Mouse (Mus musculus) mouse embryonic stem cell (cell line): ENCODE measurements at regions not wholly inside any gene's neighbourhood (a gene's known extent, or its start where the extent isn't known, plus 50 kb on each side); places are given as distances from the start of the nearest gene placed in this dataset.

ENCODE experiments used
- in situ Hi-C, 2 experiments: fragments of 300-500 bp; cut with MboI; formaldehyde crosslinking; loops; 1 replicate in 1 of 2; 3 replicates in 1 of 2; pipeline ENCODE4 v1.14.3; 2019 to 2020; ENCODE audit warnings: low sequenced_read_pairs in 2 of 2, low pct_unique_long_range_greater_than_20kb in 1 of 2, mixed read lengths in 1 of 2; ENCODE audit not compliant: unreplicated experiment in 1 of 2

DNA sequence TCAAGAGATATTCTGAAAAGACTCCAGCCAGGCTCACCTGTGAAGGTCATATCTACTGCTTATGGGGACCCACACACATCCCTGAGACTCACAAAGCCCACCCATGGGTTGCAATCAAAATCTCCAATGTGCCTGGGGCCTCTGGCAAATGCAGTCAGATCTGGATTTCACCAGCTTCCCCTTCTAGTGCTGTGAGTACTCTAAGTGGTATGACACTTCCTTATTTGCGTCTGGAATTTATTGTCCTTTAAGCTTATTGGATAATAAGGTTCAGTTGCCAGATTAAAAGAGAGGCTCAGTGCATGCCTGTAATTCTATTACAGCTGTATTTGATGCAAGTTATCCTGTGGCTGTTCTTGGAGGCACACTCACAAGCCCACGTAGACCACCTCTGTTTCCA lies 206.3 kb upstream of the Foxq1 start:
- in situ Hi-C loops = no loop called here

DNA sequence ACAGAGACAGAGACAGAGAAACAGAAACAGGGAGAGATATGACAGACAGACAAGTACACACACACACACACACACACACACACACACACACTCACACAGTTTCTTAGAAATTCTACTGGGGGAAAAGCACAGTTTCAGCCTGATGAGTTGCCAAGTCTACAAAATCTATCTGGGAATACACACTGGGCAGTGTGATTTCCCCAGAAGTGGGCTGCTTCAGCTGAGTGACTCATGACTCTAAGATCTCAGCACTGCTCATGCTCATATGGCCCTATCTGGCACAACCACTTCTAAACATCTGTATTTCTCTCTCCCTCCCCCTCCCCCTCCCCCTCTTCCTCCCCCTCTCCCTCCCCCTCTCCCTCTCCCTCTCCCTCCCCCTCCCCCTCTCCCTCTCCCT lies 204.5 kb upstream of the Foxq1 start:
- in situ Hi-C loops = no loop called here

DNA sequence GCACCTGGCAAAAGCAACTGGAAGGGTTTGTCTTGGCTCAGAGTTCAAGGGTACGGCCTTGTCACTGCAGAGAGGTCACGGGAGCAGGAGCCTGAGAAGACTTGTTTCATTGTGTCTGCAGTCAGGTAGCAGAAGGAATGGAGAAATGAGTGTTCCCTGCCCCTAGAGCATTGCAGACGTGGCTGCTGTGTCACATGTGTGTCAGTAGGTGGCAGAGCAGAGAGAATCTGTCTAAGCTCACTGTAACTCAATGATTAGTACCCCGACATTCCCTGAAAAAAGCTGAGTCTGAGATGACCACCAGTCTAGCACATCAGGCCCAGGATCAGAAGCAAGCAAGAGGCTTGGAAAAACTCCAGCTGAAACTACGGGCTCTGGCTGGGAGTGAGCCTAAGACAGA lies 203.1 kb upstream of the Foxq1 start:
- in situ Hi-C loops = no loop called here

DNA sequence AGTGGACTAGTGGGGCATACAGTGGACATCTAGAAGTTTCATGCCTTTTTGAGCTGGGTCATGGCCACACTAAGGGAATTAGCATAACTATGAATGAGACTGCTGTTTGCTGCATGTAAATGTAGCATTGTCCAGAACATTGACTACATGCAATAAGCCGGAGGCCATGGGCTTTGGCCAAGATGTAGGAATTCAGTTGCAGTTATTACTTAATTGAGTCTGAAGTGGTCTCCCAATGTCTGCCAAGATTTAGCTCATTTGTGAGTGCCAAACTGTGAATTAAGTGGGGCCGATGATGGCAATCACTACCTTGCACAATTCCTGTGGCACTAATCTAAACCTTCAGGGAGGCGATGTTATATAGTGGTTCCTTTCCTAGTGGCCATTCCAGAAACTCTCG lies 196.6 kb upstream of the Foxq1 start:
- in situ Hi-C loops = no loop called here

DNA sequence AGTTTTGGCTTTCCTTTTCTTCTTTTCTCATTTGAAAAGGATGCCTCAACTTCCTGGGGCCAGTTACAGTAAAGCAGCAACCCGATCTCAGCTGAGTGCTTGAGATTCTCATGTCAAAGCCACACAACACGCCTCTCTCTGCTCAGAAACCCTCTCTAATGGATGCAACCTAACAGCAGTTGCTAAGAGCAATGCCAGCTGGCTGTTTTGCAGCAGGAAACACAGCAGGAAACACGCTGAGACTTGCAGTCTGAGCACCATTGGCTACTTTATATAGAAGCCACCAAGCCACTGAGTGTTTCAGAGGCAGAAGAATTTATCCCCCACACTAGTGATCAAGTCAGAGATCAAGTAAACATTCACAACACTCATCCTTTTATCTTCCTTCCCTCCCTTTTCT lies 193.5 kb upstream of the Foxq1 start:
- in situ Hi-C loops = no loop called here

DNA sequence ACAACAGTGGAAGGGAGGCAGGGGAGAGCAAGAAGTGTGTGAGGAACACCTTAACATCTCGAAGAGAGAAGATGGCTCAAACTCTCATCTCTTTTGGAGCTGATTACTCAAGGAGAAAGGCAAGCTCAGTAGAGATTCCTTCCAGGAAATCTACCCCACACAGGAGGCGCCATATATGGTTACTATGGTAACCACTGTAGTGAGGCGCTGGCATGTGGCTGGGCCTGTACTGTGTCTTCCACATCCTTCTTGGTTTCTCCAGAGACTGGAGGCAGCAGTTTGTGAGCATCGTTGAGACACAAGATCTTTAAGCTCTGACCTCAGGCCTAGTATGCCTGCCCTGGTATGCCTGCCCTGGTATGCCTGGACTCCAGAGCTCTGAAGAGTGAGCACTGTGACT lies 191.6 kb upstream of the Foxq1 start:
- in situ Hi-C loops = no loop called here

DNA sequence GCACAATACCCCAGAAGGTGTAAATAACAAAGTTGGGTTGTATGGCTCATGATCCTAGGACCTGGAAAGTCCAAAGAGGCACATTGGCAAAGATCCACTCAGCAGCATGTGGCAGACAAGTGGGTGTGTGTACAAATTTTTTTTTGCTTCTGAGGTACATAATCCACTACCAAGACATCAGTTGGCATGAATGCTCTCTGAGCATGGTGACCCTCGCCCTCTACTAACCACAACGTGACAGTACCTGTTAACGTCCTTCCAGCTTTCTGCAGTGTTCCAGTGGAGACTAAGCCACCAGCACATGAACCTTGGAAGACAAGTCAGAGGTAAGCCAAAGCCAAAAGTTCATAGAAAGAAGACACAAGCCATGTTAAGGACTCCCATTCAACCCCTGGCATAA lies 188.7 kb upstream of the Foxq1 start:
- in situ Hi-C loops = no loop called here

DNA sequence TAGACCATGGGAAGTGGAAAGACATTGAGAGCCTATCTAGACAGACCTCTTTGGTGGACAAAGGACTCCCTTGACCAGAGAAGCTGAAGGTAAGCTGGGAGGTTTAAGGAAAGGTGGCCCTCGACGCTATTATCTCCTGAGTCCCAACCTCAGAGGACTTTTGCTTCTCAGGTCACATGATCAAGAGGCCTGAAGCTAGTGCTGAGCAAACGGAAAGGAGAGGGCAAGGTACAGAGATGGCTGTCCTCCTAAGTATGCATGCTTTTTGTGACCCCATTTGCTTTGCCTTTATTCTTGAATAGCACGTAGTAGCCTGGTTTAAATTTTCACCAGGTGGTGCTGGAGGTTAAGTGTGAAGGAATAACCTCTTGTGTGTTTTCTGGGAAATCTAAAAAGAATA lies 186.8 kb upstream of the Foxq1 start:
- in situ Hi-C loops = no loop called here

DNA sequence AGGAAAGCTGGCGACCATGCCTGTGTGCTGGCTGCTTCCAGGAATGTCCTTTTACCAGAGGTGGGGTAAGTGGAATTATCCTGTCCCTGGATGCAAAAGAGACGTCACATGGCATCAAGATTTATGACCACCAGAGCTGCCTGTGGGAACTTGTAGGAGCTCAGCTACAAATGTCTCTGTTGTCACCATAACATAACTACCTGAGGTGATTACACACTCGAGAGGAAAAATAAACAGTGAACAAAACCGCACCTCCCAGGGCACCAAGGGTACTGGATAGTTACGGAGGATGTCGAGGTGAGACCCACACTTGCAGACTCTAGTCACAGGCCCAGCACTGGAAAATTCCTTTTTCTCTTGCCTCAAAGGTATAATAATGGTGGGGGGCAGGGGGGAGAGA lies 185.1 kb upstream of the Foxq1 start:
- in situ Hi-C loops = no loop called here

DNA sequence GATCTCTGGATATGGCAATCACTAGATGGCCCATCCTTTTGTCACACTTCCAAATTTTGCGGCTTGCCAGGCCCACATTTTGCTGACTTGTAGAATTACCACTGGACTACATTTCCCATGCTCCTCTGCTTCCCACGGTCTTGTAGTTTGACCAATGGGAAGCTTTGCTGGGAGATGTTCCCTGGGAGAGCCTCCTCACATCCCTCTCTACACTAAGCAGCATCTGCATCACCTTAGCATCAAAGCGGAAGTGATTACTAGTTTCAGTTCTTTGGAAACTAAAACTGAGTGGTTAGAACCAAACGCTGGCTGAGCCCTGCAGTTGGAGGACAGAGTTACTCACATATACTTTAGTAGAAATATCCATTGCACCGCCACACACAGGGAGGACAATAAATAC lies 181.9 kb upstream of the Foxq1 start:
- in situ Hi-C loops = no loop called here

DNA sequence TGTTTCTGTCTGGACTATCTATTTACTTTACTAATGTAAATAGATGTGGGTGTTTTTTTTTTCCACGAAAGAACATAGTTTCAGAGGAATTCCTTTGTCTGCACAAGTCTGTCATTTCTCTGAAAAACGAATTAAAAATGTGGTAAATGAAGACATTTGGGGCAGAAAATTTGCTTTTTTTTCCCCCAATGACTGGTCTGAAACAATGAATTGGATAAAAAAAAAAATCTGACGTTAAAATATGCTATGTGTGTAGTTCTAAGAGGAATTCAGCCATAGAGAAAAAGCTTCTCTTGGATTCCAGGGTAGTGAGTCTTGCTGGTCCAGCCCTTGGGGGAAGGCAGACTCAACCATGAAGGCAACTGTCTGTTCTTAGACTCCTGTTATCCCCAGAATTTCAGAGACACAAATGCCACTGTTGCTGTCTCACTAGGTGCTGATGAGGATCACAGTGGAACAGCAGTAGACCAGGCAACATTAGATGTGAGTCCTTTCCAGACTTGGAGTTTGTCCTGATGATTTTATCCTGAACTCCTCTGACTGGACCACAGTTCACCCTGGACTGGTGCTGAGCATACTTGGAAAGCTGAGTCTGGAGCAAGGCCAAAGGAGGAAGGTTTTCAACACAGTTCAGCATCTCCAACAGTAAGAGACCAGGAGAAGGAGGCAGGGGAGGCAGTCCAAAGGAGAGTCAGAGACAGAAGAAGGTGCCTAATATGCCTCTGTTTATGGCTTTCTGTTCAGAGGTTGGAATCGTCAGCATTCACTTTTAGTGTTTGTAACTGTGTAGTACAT lies 162.3 kb upstream of the Foxq1 start:
- in situ Hi-C loops = no loop called here

DNA sequence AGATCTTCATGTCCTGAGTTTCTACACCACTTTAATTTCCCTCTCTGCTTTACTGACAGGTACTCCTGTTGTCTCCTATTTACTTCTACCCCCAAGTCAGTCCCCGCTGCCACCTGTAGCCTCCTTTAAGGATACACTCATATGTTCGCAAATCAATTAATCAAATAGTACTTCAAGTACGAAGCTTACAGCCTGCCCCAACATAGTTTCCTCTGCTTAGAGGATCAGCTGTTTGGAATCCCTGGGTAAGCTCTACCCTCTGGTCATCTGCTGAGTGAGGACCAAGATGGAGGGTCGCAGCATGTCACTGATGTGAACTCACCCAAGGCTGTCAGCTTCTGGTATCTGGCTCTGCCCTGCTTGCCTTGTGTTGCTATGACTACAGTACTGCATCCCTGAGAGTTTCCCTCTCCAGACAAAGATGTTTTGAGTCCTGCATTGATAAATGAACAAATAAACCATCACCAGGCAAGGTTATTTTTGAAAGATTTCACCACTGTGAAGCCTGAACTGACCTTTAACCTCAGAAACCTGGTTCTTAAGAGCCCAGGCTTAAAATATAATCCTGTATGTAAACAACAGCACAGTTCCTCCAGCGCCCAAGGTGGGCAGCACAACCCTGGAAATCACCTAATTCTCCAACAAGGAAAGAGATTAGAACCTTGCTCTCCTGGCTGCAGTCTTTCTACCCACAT lies 159.6 kb upstream of the Foxq1 start:
- in situ Hi-C loops = no loop called here

DNA sequence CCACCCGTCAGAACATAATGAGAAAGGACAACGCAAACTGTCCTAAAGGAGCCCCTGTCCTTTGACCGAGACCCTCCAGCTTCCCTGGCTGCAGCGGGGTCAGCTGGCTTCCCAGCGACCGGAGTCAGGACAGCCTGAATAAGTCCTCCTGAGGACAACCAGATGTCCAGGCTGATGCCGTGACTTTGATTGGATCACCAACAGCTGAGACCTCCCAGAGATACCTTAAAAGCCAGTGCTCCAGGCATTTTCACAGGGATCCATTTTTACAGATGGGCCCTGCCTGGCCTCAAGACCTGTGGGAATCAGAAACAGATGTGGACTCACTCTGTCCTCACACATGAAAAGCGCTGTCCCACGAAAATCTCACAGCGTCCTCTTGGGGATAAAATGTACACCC lies 158.7 kb upstream of the Foxq1 start:
- in situ Hi-C loops = no loop called here

DNA sequence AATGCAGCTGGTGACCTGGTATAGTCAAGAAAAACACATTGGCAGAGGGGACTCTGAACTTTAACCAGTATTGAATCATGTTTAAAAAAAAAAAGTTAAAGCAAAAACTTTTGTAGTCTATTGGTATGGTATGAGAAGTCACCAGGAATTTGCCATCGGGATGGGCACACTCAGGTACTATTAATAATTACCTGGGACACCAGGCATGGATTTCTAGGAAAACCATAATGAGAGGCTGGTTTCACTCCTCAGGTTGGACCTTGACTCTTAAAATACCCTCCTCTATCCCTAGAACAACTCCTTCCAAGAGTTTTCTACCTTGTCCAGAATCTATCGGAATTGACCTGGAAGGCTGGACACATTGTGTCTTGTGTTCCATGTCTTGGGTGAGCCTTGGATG lies 155.5 kb upstream of the Foxq1 start:
- in situ Hi-C loops = no loop called here

DNA sequence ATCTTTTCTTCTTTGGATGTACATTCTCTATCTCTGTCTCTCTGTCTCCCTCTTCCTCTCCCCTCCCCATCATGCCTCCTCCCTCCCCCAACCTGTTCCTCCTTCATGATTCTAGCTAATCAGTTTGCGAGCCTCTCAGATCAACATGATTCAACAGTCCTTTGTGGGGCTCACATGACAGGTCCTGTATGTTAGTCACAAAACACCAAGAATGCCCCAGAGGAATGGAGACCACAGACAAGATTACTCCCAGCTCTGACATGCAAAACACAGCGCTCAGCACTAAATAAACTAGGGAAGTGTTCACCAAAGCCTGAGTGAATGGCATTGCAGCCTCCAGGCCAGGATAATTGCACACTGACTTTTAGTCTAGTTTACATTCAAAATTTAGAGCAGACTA lies 150.6 kb upstream of the Foxq1 start:
- in situ Hi-C loops = no loop called here

DNA sequence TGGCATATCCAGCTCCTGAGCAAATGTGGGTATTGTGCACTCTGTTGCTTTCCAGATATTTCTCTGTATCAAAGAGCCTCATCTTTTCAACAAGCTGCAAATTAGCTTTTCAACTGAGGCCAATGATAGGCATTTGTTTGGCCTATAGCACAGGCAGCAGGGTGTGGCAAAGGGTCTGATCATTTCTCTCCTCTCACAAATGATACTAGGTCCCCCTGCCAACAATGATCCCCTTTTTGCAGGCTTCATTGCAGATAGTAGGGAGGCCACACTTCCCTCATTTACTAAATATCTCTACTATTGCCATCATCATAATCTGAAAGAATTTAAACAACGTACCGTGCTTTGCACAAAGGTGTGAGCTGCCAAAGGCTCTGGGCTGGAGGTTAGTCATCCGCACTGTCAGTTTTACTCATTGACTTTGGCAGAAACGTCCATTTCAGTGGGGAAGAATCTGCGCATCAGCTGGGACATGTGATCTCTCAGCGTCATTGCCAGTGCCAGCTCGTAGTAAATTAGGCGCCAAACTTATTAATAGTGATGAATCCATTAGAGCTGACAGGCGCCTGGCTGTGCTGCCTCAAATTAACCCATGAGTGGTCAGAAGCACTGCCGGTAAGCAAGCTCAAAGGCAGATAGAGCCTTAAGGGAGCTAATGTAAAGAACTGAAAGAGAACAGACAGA lies 147.4 kb upstream of the Foxq1 start:
- in situ Hi-C loops = no loop called here

DNA sequence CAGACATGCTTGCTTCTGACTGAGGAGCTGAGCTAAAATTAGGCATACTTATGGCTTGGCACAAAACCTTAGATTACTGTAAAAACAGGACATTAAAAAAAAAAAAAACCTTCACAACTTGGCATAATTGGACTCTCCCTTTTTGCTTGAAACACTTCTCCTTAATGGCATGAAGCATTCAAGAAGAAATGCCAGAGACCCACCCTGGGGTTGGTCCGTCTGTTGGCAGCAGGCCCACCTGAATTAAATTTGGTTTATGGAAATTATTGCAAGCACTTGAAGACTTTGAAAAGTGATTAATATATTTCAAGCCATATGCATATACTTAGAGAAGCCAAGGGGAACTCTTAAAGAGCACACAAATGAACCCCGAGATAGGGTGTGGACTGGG lies 146.8 kb upstream of the Foxq1 start:
- in situ Hi-C loops = no loop called here

DNA sequence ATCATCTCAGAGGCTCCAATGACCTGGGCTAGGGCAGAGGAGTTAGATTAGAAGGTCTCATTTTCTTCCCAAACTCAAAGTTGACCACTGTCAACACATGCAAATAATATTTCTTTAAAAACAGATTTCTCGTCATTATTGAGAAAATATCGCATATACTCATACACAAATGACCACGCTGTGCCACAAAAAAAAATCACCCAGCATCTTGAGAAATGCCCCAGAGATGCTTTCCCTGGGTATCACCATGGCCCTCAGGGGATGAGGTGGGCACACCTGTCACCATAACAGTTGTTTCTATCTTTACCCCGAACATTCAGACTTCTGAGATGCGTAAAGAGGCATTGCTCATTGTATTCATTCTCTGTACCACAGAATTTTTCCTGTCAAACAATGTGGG lies 134.4 kb upstream of the Foxq1 start:
- in situ Hi-C loops = no loop called here

DNA sequence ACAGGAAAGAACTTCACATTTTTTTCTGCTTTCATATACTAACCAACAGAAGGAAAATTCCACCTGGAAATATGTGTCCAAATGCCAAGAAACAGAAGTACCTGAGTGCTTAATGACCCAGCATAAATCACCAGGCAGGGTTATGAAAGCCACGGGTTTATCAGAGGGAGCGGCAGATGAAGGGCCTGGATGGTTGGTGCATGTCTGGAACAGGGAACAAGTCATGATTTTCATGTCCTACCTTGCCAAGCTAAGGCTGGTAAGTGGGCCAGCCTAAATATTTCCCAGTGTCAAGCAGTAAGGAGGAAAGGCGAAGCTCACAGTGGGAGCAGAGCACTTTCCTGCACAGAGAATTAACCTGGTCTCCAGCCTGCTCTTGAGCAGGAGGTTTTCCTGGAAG lies 132.3 kb upstream of the Foxq1 start:
- in situ Hi-C loops = no loop called here
